Mouse (Mus musculus) adipocyte (in vitro differentiated cells): ENCODE measurements around the gene 5730522E02Rik.
A peak's percentile ranks its signal among the peaks of the same experiment; 100 is the strongest.

ENCODE experiments used
- DNase-seq: peaks from one replicate; pipeline ENCODE4 v3.0.0-alpha.2; 2016; ENCODE audit warnings: low spot score

Gene 5730522E02Rik

DNA sequence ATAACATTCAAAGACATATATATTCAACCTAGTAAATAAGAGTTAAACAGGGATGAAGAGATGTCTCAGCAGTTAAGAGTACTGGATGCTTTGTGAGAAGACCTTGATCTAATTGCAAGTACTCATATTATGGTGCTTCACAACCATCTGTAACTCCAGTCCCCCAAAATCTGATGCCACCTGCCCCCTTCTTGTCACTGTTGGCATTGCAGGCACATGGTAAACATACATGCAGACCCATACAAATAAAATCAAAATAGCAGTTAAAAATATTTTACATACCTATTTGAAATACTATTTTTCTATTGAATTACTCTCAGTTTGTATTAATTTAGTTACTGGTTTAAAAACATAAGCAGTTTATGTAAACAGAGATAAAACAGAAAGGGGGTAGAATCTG, 84.6 kb downstream of the 5730522E02Rik start:
- DNase-seq, result no peak

- DNase-seq, result no peak
These were observed 89.6 kb downstream of the 5730522E02Rik start for GRCm38 (mm10) chr11:26120781-26121557.

DNA sequence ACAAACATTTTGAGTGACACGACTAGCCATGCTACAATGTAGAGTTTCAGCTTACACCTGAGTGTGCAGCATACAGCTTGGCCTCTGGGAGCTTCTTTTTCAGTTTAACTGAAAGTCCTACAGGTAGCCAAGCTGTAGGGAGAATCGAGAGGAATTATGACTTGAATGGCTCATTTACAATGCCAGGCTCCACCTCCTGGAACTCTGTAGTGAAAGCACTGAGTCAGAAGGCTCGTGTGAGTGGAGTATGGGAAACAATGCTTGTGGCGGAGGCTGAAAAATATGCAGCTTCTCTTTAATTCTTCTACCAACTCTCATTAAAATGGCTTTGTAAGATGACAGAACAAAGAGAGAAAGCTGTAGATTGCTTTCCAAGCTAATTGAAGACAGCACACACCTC, 92.9 kb downstream of the 5730522E02Rik start:
- no peak for DNase-seq

GRCm38 (mm10) chr11:26112206-26112605, 98.4 kb downstream of the 5730522E02Rik start:
- no peak for DNase-seq

GRCm38 (mm10) chr11:26108647-26109046, 101.9 kb downstream of the 5730522E02Rik start:
- no peak for DNase-seq

DNA sequence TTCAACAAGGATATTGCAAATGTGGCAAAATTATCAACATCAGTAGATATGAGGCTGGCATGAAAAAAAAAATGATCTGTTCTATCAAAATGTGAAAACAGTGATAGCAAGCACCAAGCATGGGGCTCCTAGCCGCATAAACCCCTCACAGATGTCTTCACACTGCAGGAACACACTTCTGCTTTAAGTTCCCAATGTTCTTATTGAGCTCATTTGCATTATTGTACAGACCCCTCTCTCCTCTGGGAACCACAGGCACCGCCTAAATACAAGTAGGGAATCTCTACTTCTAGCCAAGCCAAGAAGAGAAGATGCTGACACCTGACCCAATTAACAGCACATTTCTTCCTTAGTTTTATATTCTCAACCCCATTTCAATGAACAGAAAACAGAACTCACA, 105.9 kb downstream of the 5730522E02Rik start:
- no peak for DNase-seq

DNA sequence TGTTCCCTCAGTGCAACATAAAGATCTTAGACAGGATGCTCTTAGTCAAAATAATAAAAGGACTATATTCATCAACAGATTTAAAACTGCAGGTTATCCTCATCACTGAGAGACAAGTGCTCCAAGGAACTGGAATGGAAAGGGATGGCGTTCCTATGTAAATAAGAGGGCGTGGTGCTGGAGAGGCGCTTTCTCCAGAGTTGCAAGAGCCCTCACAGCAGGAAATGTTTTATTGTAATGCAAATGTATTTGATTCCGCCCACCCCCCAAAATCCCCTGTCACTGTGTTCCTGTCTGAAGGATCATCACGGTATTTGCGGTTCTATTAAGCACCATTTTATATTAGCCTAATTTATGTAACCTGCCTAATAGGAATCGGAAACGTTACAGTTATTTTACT, 106.9 kb downstream of the 5730522E02Rik start:
- no peak for DNase-seq

GRCm38 (mm10) chr11:26102878-26103277, 107.7 kb downstream of the 5730522E02Rik start:
- no peak for DNase-seq

- DNase-seq, result no peak
These were observed 110.5 kb downstream of the 5730522E02Rik start for GRCm38 (mm10) chr11:26100077-26100476.

DNA sequence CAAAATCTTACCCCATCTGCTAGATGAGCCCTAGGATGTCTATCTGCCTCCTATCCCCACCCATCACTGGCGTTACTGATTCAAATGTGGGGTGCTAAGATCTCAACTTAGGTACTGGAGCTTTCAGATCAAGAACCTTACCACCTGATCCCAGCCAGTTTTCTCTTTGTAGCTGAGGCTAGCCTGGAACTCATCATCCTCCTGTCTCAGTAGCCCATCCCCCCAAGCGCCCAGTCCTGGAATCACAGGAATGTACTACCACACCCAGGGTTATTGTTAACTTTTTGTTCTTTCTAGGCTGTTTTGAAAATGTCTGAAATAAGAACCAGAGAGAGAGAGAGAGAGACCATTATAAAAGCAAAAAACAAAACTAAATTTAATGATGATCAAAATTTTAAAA, 111.6 kb downstream of the 5730522E02Rik start:
- no peak for DNase-seq

DNA sequence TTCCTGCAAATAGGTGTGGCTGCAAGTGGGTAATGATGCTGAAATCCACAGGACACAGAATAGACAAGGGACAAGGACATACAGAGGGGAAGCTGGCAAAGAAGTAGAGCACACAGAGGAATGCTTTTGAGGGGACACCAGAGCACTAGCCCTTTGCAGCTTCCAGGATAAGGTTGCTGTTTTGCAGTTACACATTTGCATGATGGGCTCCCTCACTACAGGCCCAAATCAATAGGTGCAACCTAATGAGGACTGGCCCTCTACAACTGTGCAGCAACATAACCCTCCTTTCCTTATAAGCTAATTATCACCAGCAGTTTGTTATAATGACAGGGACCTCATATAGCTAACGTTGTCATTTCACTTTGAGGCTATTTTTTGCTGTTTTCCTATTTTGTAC, 114.5 kb downstream of the 5730522E02Rik start:
- no peak for DNase-seq

GRCm38 (mm10) chr11:26088993-26089392, 121.6 kb downstream of the 5730522E02Rik start:
- DNase-seq, result no peak

DNA sequence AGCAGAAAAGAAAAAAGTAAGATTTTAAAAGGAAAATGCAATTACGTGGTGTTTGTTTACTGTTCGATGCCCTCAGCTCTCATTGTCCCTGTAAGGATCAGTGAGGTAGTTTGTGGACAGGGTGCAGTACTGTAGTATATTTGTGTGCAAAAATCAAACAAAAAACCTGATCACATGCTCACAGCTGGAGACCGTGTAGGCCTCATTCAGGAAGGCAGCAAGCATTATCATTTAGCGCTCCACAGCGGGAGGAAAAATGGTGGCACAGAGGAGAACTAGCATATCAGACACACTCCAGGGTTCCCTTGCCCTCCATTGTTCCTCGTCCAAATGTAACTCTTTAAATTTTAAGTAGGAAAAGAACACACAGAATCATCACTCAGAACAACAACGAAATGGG, 123.9 kb downstream of the 5730522E02Rik start:
- DNase-seq, result no peak

DNA sequence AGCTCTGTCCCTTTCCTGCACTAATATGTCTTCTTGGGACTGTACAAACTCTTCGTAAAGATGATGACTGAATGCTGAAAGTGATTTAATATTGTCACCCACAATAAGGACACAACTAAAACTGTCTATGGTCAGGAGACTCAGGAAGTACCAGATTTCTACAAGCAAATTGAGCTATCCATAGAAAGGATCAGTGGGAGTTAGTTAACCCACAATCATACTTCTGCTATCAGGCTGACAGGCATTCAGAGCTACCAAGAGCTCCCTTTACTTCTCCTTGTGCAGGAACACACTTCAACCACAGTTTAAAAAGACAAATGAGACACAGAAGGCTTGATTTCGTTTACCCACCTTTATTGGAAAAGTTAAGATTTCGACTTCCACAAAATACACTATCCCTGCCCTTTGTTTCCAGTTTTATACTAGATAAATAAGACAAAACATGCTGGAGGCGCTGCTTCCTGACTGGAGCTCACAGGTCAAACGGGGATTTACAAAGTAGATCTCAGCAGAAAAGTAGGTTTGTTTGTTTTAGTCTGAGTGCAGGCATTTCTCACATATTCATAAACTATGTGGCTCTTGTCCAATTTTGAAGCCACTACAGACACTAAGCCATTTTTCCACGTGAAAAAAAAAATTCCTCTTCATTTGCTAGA, 125.1 kb downstream of the 5730522E02Rik start:
- DNase-seq, result no peak

DNA sequence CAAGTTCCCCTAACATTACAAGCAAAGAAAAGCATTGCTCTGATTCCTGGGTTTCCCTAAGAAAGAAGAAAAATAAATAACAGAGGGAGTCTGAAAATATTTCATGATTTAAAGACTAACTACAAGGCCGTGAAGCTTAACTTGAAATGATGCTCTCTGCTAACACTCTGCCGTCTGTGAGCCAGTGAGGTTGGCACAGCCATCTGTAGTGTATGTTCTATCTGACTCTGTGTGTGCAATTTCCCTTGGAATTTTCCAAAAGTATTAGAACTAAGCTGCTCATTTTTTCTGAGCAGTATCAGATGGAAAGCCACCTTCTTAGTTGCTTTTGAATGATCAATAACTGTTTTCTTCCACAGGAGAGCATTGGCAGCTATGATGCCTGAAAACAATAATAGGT, 134.2 kb downstream of the 5730522E02Rik start:
- DNase-seq, result no peak

- no peak for DNase-seq
These were observed 135.0 kb downstream of the 5730522E02Rik start for GRCm38 (mm10) chr11:26075536-26075935.

DNA sequence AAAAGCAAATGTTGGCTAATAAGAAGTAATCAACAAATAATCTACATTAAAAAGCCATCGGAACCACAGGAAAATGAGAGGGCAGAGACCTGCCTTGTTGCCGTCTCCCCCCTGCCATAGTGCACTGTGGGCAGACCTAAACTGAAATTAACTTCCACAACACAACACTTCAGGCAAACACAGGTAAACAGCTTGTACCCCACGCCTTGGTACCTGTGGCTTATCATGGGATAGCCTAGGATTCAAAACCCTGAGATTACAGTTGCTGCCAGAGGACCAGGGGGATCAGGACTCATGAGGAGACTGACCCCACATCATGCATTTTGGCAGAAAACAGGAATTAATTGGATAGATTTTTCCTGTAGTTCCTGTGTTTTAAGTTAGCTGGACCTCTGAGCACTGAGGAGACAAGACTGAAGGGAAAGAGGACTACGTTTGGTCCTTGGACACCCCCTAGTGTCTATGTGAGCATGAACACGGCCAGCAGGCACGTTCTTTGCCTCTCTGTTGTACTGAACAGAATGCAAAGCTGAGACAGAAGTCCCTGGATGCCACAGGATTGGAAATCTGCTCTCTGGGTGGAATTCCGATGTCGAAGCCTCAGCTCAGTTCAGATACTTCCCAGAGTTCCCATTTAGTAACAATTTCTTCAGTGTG, 136.8 kb downstream of the 5730522E02Rik start:
- DNase-seq, result peak; percentile 7

GRCm38 (mm10) chr11:26072101-26072500, 138.5 kb downstream of the 5730522E02Rik start:
- no peak for DNase-seq

- no peak for DNase-seq
These were observed 147.3 kb downstream of the 5730522E02Rik start for GRCm38 (mm10) chr11:26063252-26063651.

GRCm38 (mm10) chr11:26061471-26062137, 149.0 kb downstream of the 5730522E02Rik start:
- no peak for DNase-seq

- no peak for DNase-seq
These were observed 197.0 kb downstream of the 5730522E02Rik start for GRCm38 (mm10) chr11:26013527-26013926.

- no peak for DNase-seq
These were observed 206.5 kb downstream of the 5730522E02Rik start for GRCm38 (mm10) chr11:26004018-26004417.
